Mouse (Mus musculus) ES-CJ7 (cell line): ENCODE measurements at regions not wholly inside any gene's neighbourhood (a gene's known extent, or its start where the extent isn't known, plus 50 kb on each side); places are given as distances from the start of the nearest gene placed in this dataset.

ENCODE experiments used
- DNase-seq: peaks from one replicate; pipeline ENCODE4 v3.0.0; 2011; ENCODE audit warnings: low read depth, low spot score

DNA sequence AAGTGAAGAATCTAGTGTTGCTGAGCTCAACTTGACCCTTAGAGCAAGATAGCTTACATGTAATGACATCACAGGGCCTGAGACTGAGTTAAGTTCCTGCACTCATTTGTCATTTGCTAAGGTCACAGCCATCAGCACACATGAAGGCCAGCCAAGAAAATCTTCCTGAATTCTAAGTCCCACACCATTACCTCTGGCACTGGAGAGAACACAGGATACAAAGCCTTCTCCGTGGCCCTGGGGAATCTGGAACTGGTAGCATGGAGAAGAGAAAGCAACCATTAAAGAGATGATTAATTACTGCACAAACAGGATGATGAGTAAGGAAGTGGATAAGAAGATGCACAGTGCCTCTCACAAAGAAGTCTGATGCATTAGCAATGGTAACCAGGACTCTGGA, 232.0 kb downstream of the Wdr72 start:
- no peak for DNase-seq

DNA sequence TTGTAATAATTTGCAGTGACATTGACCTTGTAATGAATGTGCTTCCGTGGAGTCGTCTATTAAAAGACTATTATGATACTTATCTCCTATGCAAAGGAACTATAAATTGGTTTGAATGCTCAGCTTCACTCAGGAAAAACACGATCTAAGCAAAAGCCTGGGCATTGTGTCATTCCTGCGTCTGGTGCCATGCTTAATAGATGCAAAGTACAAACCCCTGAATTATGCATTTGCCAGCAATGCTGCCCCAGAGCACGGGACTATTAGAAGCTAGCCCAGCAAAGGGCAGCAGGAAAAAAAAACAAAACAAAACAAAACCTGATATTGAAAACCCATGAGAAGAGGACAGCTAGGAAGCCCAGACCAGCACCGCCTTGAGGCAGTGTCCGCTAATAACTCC, 234.9 kb downstream of the Wdr72 start:
- no peak for DNase-seq

GRCm38 (mm10) chr9:74348776-74349175, 238.6 kb downstream of the Wdr72 start:
- DNase-seq, result no peak

- no peak for DNase-seq
Measured at GRCm38 (mm10) chr9:74365930-74366438, 255.8 kb downstream of the Wdr72 start.

- no peak for DNase-seq
Measured at GRCm38 (mm10) chr9:74376191-74376590, 266.0 kb downstream of the Wdr72 start.

DNA sequence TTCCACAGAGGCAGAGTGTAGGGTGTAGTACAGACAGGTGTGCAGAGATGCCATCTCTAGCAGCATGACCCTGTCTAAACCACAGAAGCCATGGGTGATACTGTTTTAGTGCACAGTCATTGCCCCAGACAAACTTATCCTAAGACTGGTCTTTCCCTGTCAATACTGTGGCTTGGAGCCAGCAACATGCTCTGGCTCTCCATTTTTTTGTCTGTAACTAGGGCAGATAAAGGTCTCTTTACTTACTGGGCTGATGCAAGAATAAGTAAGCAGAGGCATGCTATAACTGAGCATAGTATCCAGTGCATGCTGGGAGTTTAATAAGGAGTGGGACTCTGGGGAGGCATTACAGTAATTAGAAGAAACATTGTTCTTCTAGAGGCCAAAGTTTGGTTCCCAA, 267.0 kb downstream of the Wdr72 start:
- DNase-seq, result no peak

GRCm38 (mm10) chr9:74384206-74384896, 274.2 kb downstream of the Wdr72 start:
- no peak for DNase-seq

GRCm38 (mm10) chr9:74425594-74425993, 315.4 kb downstream of the Wdr72 start:
- no peak for DNase-seq

GRCm38 (mm10) chr9:74449981-74450380, 339.8 kb downstream of the Wdr72 start:
- DNase-seq, result no peak

GRCm38 (mm10) chr9:74461084-74461483, 350.9 kb downstream of the Wdr72 start:
- DNase-seq, result peak; percentile 23

DNA sequence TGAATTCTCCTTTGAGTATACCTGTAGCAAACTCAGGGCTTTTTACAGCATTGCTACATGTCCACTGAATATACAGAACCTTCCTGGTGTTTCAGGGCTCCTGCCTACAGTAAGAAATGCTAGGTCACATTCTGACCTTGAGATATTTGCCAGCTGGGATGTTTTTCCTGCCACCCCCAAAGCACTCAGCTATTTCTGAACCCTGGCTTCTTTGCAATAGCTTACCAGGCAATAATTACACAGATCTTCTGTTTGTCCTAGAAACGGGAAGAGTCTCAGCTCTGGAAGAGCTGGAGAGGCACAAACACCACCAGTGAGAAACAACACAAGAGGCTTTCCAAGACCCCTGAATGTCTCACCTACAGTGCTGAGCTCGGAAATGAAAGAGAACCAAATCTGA, 366.7 kb downstream of the Wdr72 start:
- no peak for DNase-seq

- DNase-seq, result no peak
Measured at GRCm38 (mm10) chr9:74479273-74479672, 369.1 kb downstream of the Wdr72 start.

DNA sequence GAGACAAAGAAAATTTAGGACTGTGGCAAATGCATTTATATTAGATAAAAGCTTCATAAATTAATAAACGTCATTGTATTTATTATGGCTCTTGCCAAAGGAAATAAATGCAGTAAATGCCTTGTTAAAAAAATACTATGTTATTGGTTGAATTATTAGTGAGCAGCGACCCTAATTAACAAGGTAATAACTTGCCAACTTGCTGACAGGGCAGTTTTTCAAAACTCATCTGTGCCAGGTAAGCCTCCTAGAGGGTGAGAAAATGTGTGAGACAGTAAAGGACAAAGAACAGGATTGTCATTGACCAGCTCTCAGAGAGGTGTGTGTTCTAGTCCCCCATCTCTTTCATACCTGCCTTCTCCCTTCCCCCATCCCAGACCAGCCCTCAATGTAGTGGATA, 347.8 kb upstream of the Onecut1 start:
- no peak for DNase-seq

GRCm38 (mm10) chr9:74528550-74528949, 333.2 kb upstream of the Onecut1 start:
- DNase-seq, result no peak

- peak; percentile 52 for DNase-seq
Measured at GRCm38 (mm10) chr9:74530317-74530716, 331.4 kb upstream of the Onecut1 start.

DNA sequence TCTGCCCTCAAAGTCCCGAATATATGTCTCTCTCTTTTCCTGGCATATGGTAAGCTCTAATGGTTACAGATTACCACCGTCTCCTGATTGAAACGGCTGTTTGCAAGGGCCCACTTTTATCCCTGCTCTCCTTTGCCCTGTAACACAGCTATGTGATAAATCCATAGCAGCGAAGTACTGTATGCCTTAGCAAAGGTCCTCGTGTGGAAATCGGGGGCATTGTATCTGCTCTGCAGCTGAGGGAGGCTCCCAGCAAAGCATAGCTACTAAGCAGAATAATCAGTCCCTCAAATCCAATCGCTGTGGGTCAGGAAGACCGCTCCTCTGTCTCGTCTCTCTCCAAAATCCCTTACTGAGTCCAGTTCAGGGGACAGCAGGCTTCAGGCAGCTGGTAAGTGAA, 331.0 kb upstream of the Onecut1 start:
- DNase-seq, result no peak

- no peak for DNase-seq
Measured at GRCm38 (mm10) chr9:74531986-74532385, 329.7 kb upstream of the Onecut1 start.

GRCm38 (mm10) chr9:74534976-74535375, 326.7 kb upstream of the Onecut1 start:
- DNase-seq, result peak; percentile 50

DNA sequence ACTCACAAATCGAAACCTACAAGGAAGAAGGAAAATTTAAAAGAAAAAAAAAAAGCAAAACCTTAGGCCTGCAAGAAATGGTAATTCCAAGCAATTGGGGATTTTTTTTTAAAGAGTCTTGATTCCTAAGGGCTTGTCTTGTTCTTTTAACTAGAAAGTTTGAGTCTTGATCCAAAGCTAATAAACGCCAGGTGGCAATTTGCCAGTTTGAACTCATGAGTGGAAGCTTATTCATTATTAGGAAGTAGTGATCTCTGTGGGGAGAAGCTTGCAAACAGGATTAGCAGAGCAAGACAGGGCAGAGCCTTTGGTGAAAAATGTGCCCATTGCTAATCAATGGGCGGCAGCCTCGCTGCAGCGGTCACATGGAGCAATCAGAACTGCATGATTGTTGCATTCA, 305.6 kb upstream of the Onecut1 start:
- no peak for DNase-seq

- DNase-seq, result no peak
Measured at GRCm38 (mm10) chr9:74592757-74593156, 269.0 kb upstream of the Onecut1 start.

DNA sequence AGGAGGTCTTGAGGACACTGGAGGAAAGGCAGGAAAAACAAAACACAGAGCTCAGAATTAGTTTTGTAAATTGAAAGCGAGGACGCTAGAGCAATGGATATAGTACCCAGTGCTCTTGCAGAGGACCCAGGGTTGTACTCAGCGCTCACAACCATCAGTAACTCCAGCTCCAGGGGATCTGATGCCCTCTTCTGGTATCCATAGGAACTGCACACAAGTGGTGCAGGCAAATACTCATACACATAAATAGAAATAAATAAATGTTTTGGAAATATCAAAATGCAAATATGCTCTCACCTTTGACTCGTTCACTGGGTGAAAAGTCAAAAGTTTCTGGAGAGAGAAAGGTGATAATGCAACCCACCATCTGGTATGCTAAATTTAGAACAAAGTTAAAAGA, 267.8 kb upstream of the Onecut1 start:
- peak; percentile 47 for DNase-seq

- DNase-seq, result no peak
Measured at GRCm38 (mm10) chr9:74604415-74604814, 257.3 kb upstream of the Onecut1 start.

- DNase-seq, result peak; percentile 18
Measured at GRCm38 (mm10) chr9:74621957-74622356, 239.8 kb upstream of the Onecut1 start.

GRCm38 (mm10) chr9:74645394-74645793, 216.3 kb upstream of the Onecut1 start:
- no peak for DNase-seq
